Mouse (Mus musculus) midbrain, embryonic 13.5 days (tissue): ENCODE results near the gene Sorcs3. TPM values are rescaled to one million over a fixed set of nuclear protein-coding genes. Genes with fewer than 3 reads are reported as not detected.

Source experiments
- ATAC-seq: fragments of 200-750 bp; cut with Nextera tagmentation; 2 replicates; pipeline ENCODE4 v1.8.0; 2017; ENCODE audit warnings: mild to moderate bottlenecking, moderate TSS enrichment, moderate library complexity
- H3K27ac ChIP-seq: fragments of 300-500 bp; sonication (generic); 2 replicates; pipeline ENCODE4 v1.5.1; 2015; ENCODE audit warnings: inconsistent platforms, mild to moderate bottlenecking, moderate library complexity
- H3K27me3 ChIP-seq: fragments of 300-500 bp; sonication (generic); 2 replicates; pipeline ENCODE4 v1.6.1; 2015; ENCODE audit warnings: mild to moderate bottlenecking, inconsistent platforms
- H3K36me3 ChIP-seq: fragments of 300-500 bp; sonication (generic); 2 replicates; pipeline ENCODE4 v1.6.1; 2015; ENCODE audit warnings: mild to moderate bottlenecking, inconsistent platforms
- H3K4me1 ChIP-seq: fragments of 300-500 bp; sonication (generic); replicated peaks from 2 replicates; pipeline ENCODE4 v1.6.1; 2015; ENCODE audit warnings: inconsistent platforms
- H3K4me2 ChIP-seq: fragments of 300-500 bp; sonication (generic); replicated peaks from 2 replicates; pipeline ENCODE4 v1.6.1; 2015; ENCODE audit warnings: moderate library complexity, mild to moderate bottlenecking, inconsistent platforms
- H3K4me3 ChIP-seq: fragments of 300-500 bp; sonication (generic); replicated peaks from 2 replicates; pipeline ENCODE4 v1.5.1; 2015; ENCODE audit warnings: mild to moderate bottlenecking, inconsistent platforms
- H3K9ac ChIP-seq: fragments of 300-500 bp; sonication (generic); replicated peaks from 2 replicates; pipeline ENCODE4 v1.6.1; 2015; ENCODE audit warnings: mild to moderate bottlenecking, inconsistent platforms
- H3K9me3 ChIP-seq: fragments of 300-500 bp; sonication (generic); 2 replicates; pipeline ENCODE4 v1.6.1; 2016; ENCODE audit warnings: mild to moderate bottlenecking, inconsistent platforms
- WGBS: fragments of 180-500 bp; shearing (Covaris S2); methylation state at CpG from one replicate; pipeline ENCODE4 v1.1.7; 2015; 5-methylcytosine and 5-hydroxymethylcytosine counted together
- polyA plus RNA-seq: library from polyadenylated mRNA; unstranded; fragments of >200 nt; fragmentation: Nextera tagmentation; extraction: Ambion mirVana; gene quantifications from 2 replicates; pipeline ENCODE4 v1.2.1, GENCODE M21; 2015

Sorcs3 gene
- polyA plus RNA-seq, 1 experiment from 2014 or later, result 11.8 TPM

DNA sequence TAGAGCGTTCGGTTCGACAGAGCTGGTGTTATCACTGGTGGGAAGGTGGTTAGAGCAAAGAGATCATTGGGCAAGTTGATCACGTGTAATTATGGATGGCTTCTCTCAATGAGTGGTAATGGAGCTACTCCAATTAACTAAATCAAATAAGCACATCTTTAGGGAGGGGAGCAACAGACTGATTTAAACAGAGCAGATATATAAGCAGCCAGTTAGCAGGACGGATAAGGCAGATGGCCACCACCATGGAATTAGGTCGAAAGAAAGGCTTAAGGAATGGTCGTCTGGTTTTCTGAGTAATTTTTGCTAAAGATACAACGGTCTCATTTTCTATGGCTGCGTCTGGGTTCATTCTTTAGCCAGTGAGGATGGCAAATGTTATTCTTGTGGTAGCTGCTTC is 549.3 kb downstream of the Sorcs3 start:
- no peak overlapping the region for H3K4me2 ChIP-seq
- no peak overlapping the region for H3K4me3 ChIP-seq
- H3K4me1 ChIP-seq, result peaks cover 5% of the 10 kb centered on the region
- ATAC-seq, result no peak
- WGBS, result 85% methylated on average over 9 of the region's 9 CpGs
- H3K9me3 ChIP-seq, result no peaks in the 10 kb centered on the region
- H3K27me3 ChIP-seq, result no peaks in the 10 kb centered on the region
- H3K36me3 ChIP-seq, result no peaks in the 10 kb centered on the region
- H3K27ac ChIP-seq, result no peak overlapping the region
- no peak overlapping the region for H3K9ac ChIP-seq

DNA sequence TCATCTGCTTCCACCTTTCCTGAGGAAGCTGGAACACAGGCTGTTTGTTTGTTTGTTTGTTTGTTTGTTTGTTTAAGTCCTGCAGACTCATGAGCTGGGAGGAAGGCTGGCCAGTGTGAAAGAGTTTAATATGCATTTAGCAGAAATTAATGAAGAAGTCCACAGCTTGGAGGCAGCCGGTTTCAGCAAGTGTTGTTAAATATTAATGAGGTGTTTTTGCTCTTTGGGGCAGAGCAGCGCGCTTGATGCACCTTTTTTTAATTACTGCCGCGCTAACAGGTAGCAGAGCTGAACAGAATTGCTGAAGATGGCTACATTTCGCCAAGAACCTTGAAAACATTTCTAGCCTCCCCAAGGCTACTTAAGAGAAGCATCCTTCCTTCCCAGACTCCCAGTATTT is 551.0 kb downstream of the Sorcs3 start:
- no peak overlapping the region for H3K4me2 ChIP-seq
- no peak overlapping the region for H3K27ac ChIP-seq
- WGBS, result 62% methylated on average over 6 of the region's 6 CpGs
- H3K4me3 ChIP-seq, result no peak overlapping the region
- H3K9me3 ChIP-seq, result no peaks in the 10 kb centered on the region
- H3K4me1 ChIP-seq, result peaks cover 5% of the 10 kb centered on the region
- H3K9ac ChIP-seq, result no peak overlapping the region
- ATAC-seq, result no peak
- H3K27me3 ChIP-seq, result no peaks in the 10 kb centered on the region
- H3K36me3 ChIP-seq, result no peaks in the 10 kb centered on the region

DNA sequence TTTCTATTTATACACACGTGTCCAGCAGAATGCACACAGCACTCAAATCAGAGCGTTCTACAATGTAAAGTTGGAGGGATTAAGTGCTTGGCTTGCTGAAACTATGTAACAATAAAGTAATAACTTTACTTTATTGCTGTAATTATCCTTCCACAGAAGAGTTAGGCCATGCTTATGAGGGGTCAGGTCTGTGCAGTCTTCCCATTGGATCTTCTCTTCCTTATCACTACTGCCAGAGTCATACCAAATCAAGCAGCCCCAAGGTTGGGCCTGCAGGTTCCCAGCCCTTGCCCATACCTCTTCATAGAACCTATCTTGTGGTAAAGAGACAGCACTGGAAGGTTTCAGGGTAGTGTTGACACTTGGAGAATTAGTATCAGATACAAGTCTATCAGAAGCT is 560.7 kb downstream of the Sorcs3 start:
- Histone ChIP-seq H3K27me3 (no peaks in the 10 kb centered on the region), H3K4me1 (peaks cover 6% of the 10 kb centered on the region), H3K4me2 (no peak overlapping the region), H3K9ac (no peak overlapping the region), H3K36me3 (no peaks in the 10 kb centered on the region), H3K9me3 (no peaks in the 10 kb centered on the region), H3K27ac (no peak overlapping the region), H3K4me3 (no peak overlapping the region)
- 93% methylated on average over 2 of the region's 2 CpGs for WGBS
- no peak for ATAC-seq

DNA sequence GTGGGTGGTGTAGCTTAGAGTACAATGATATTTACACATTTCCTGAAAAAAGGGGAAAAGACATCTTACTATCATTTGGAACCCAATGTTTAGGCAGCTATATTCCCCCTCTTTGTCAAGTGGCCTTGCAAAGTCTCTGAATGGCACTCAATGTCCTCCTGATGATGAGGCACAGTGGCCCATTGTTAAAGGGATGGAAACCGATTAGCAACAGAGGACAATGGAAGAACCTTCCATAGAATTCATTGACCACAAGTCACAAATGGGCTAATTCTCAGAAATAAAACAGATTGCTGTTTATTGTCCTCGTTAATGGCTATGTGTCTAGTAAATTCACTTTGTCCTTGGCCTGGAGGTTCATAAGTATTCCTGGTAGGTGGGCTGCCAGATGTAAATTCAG is 565.7 kb downstream of the Sorcs3 start:
- Histone ChIP-seq H3K4me1 (no peaks in the 10 kb centered on the region), H3K9ac (no peak overlapping the region), H3K4me3 (no peak overlapping the region), H3K36me3 (peaks cover 1% of the 10 kb centered on the region; the same call in 1 of the 2 replicates), H3K4me2 (no peak overlapping the region), H3K9me3 (no peaks in the 10 kb centered on the region), H3K27ac (no peak overlapping the region), H3K27me3 (no peaks in the 10 kb centered on the region)
- ATAC-seq, result no peak
- WGBS, result 51% methylated on average over 2 of the region's 2 CpGs

DNA sequence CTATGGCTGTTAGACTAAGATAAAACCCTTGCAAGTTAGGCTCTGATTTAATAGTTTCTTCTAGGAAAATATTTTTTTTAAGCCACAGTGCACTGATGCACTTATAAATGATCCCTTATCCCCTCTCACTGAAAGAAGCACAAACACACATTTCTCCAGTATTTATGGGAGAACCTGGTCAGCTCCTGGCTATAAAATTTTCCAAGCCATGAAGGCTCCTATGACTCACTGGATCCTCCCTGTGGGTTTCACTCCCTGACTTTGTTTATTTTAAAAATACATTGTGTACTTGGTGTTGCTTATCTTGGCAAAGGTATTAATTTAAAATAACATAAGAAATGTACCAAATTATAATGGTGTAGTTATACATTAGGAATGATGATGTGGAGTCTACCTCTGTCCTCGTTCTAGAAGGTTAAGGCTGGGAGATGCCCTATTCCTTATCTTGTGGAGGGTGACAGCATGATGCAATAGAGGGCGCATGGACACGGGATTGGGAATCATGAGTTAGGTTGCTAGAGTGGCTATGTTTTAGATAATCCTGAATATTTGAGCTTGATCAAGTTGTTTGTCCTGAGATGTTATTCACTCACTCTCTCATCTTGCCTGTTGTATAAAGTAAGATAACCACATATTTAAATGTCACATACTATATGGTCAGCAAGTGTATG is 573.4 kb downstream of the Sorcs3 start:
- H3K27ac ChIP-seq, result no peak overlapping the region
- no peaks in the 10 kb centered on the region for H3K9me3 ChIP-seq
- H3K4me1 ChIP-seq, result peaks cover 4% of the 10 kb centered on the region
- no peaks in the 10 kb centered on the region for H3K27me3 ChIP-seq
- peaks cover 4% of the 10 kb centered on the region; the same call in 1 of the 2 replicates for H3K36me3 ChIP-seq
- 88% methylated on average over 3 of the region's 3 CpGs for WGBS
- no peak overlapping the region for H3K4me2 ChIP-seq
- ATAC-seq, result no peak
- no peak overlapping the region for H3K9ac ChIP-seq
- H3K4me3 ChIP-seq, result no peak overlapping the region

DNA sequence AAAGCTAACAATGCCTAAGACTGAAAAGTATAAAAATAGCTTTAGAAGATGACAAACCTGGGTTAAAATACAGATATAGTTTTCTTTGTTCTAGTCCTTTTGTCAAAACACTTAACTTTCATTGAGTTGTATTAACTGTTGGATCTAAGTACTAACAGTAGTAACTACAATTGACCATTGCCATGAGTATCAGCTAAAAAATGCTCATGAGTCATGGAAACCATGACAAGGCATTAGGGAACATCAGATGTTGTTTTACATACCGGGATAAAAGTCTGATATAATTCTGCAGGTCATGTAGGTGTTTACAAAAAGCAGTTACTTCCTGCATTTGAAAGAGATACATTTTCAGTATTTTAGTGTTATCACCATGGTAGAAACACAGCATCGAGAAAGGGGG is 575.0 kb downstream of the Sorcs3 start:
- no peaks in the 10 kb centered on the region for H3K9me3 ChIP-seq
- H3K27me3 ChIP-seq, result no peaks in the 10 kb centered on the region
- no peak overlapping the region for H3K9ac ChIP-seq
- no peak overlapping the region for H3K4me2 ChIP-seq
- H3K36me3 ChIP-seq, result peaks cover 4% of the 10 kb centered on the region; the same call in 1 of the 2 replicates
- peaks cover 4% of the 10 kb centered on the region for H3K4me1 ChIP-seq
- WGBS, result 92% methylated on average over 2 of the region's 2 CpGs
- H3K27ac ChIP-seq, result no peak overlapping the region
- no peak for ATAC-seq
- H3K4me3 ChIP-seq, result no peak overlapping the region

DNA sequence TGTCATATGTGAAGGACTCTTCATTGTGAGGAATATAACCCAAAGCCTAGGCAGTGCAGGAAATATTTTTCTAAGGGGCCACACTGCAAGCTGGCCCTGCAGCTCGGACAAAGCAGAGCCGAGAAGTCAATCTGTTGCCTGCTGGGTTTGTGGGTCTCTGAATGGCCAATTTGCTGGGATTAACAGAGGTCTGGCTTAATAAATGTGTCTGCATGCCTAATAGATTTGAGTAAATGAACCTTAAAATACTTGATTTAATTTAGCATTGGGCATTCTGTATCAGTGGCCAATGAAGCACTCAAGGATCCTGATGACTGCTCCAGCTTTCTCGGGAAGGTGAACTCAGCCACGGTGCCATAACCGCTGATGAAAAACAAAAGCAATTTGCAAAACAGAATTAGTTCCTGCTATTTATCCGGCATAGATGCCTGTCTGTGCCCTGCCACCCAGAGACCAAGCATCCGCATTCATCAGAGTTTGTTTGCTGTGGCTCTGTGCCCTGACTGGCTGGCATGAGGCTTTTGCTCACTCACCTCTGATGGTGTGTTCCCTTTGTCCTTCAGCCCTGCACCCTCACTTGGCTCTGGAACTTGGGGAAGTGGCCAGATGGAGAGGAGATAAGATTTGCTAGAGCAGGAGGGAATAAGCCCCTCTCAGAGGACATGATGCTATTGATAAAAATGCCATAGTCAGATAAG is 576.3 kb downstream of the Sorcs3 start:
- no peaks in the 10 kb centered on the region for H3K27me3 ChIP-seq
- peak; percentile 69; the same call in 1 of the 2 replicates for ATAC-seq
- H3K36me3 ChIP-seq, result no peaks in the 10 kb centered on the region
- H3K4me2 ChIP-seq, result no peak overlapping the region
- no peaks in the 10 kb centered on the region for H3K9me3 ChIP-seq
- no peak overlapping the region for H3K27ac ChIP-seq
- H3K9ac ChIP-seq, result no peak overlapping the region
- no peak overlapping the region for H3K4me3 ChIP-seq
- peaks cover 4% of the 10 kb centered on the region for H3K4me1 ChIP-seq
- whole genome bisulfite sequencing, result 41% methylated on average over 7 of the region's 7 CpGs

DNA sequence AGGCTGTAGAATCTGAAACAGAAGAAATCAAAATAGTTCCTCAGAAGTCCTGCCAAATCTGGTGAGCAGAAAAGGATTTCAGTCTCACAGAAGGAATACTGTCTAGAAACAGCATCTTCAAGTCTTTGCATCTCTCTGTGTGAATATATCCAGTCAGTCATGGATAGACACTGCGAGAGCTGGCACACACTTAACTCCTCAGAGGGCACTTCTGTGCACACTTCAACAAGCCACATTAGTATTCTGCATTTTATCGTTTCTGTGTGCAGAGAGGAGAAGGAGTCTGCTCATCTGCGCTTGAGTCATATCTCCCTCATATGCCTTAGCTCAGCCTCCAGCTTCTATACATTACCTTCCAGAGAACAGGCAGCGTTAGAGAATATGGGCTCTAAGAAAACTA is 581.4 kb downstream of the Sorcs3 start:
- H3K9ac ChIP-seq, result no peak overlapping the region
- H3K4me2 ChIP-seq, result no peak overlapping the region
- 88% methylated on average over 4 of the region's 4 CpGs for WGBS
- no peak for ATAC-seq
- H3K27ac ChIP-seq, result no peak overlapping the region
- no peaks in the 10 kb centered on the region for H3K27me3 ChIP-seq
- H3K36me3 ChIP-seq, result no peaks in the 10 kb centered on the region
- no peaks in the 10 kb centered on the region; the same call in 1 of the 2 replicates for H3K4me1 ChIP-seq
- no peak overlapping the region for H3K4me3 ChIP-seq
- no peaks in the 10 kb centered on the region for H3K9me3 ChIP-seq

DNA sequence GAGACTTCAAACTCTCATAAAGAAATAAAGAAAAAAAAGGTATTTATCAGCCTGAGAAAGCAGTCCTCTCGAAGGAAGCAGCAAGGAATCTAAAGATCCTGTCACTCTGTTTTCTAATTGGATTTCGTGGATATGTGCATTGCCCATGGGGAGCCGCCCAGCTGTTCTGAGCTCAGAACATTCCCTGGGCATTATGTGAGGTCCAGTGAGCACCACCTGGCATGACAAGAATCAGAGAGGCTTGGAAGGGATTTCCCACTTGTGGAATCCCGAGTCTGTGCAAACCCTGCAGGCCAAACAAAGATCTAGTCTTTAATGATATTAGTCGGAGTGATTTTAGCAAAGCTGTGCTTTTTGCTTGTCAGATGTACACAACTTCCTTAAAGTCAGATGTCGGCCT is 598.7 kb downstream of the Sorcs3 start:
- no peak for ATAC-seq
- H3K4me1 ChIP-seq, result peaks cover 10% of the 10 kb centered on the region; the same call in 1 of the 2 replicates
- no peak overlapping the region for H3K4me3 ChIP-seq

DNA sequence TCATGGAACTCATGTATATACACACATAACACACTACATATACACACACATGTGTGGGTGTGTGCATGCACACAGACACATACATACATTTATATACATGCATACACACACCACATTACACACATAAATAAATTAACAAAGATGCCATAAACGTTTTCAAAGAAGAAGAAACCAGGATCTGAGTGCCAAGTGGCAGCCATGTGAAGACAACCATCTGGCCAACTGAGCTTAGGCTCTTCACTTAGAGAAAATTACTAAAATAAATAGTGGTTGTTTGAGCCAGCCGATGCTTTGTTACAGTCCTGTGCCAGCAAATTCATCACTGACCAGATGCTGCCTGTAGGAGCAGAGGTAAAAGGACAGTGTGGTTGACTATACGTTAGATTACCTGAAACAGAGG is 605.7 kb downstream of the Sorcs3 start:
- no peak for ATAC-seq
- Histone ChIP-seq H3K27me3 (no peaks in the 10 kb centered on the region), H3K4me3 (no peak overlapping the region), H3K9me3 (no peaks in the 10 kb centered on the region), H3K27ac (no peak overlapping the region), H3K4me1 (no peaks in the 10 kb centered on the region), H3K36me3 (no peaks in the 10 kb centered on the region), H3K9ac (no peak overlapping the region), H3K4me2 (no peak overlapping the region)
- 72% methylated on average over 3 of the region's 3 CpGs for WGBS

More for the DNA sequence above, 598.7 kb downstream of the Sorcs3 start:
- Histone ChIP-seq H3K9me3 (no peaks in the 10 kb centered on the region), H3K27ac (no peak overlapping the region), H3K4me2 (no peak overlapping the region), H3K27me3 (no peaks in the 10 kb centered on the region), H3K36me3 (no peaks in the 10 kb centered on the region), H3K9ac (no peak overlapping the region)
- WGBS, result 13% methylated on average over 6 of the region's 6 CpGs

DNA sequence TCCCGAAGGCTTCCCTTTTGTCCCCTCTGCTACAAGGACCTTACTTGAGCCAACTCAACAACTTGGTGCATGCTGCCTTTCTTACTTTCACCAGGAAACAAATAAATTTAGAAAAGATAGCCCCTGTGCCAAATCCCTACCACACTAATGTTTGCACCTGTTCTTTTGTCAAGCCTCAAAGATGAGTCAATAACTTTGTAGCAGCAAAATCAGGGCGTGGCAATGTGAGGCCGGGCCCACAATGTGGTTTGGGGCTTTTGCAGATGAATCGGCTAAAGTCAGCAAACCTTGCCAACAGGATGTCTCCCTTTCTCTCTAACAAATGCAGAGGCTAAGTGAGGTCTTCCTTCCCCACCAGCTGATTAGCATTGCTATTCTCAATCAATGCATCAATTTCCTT is 608.0 kb downstream of the Sorcs3 start:
- Histone ChIP-seq H3K4me1 (no peaks in the 10 kb centered on the region), H3K9me3 (no peaks in the 10 kb centered on the region), H3K36me3 (no peaks in the 10 kb centered on the region), H3K4me2 (no peak overlapping the region), H3K4me3 (no peak overlapping the region), H3K9ac (no peak overlapping the region), H3K27ac (no peak overlapping the region), H3K27me3 (no peaks in the 10 kb centered on the region)
- 93% methylated on average over 4 of the region's 4 CpGs for WGBS
- ATAC-seq, result no peak

DNA sequence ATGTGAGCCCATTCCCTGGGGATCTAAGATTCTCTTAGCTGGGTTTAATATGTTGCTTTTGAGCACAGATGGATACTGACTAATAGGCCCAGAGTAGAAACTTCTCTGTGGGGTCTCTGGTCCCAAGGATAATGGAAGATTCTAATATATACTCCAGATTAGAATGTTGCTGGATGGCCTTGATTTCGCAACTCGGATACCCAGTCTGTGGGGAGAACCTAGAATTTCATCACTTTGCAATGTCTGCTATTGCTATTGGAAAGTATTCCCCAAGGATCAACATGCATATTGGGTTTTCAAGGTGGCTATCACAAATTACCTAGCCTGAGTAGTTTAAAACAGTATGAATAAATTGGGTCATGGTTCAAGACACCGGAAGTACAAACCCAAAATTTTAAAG is 609.2 kb downstream of the Sorcs3 start:
- H3K4me2 ChIP-seq, result no peak overlapping the region
- no peak for ATAC-seq
- H3K4me3 ChIP-seq, result no peak overlapping the region

More for the DNA sequence above, 609.2 kb downstream of the Sorcs3 start:
- Histone ChIP-seq H3K9ac (no peak overlapping the region), H3K27ac (no peak overlapping the region), H3K36me3 (no peaks in the 10 kb centered on the region), H3K27me3 (no peaks in the 10 kb centered on the region), H3K4me1 (no peaks in the 10 kb centered on the region), H3K9me3 (no peaks in the 10 kb centered on the region)
- 97% methylated on average over 3 of the region's 3 CpGs for WGBS
